Mouse (Mus musculus): ENCODE measurements around the gene B3gntl1. TPM values are rescaled to one million over a fixed set of nuclear protein-coding genes. Genes with fewer than 3 reads are reported as not detected.

B3gntl1 gene
- total RNA-seq, 2 experiments from 2014 or later: 0.77 to 1.9 TPM

GRCm38 (mm10) chr11:121651983-121652382, 21.0 kb downstream of the B3gntl1 start:
- ATAC-seq (replicated peaks; ENCODE audit: low FRiP score, poor library complexity, severe bottlenecking): no peak

- ATAC-seq (replicated peaks; ENCODE audit: low FRiP score, poor library complexity, severe bottlenecking): no peak
These were observed 21.4 kb downstream of the B3gntl1 start for GRCm38 (mm10) chr11:121651556-121651955.

- ATAC-seq (replicated peaks; ENCODE audit: low FRiP score, poor library complexity, severe bottlenecking): no peak
These were observed 22.3 kb downstream of the B3gntl1 start for GRCm38 (mm10) chr11:121650668-121651067.

- ATAC-seq (replicated peaks; ENCODE audit: low FRiP score, poor library complexity, severe bottlenecking): no peak
These were observed 23.1 kb downstream of the B3gntl1 start for GRCm38 (mm10) chr11:121649900-121650299.

- ATAC-seq (replicated peaks; ENCODE audit: low FRiP score, poor library complexity, severe bottlenecking): no peak
These were observed 24.8 kb downstream of the B3gntl1 start for GRCm38 (mm10) chr11:121648166-121648565.

GRCm38 (mm10) chr11:121647321-121647720, 25.6 kb downstream of the B3gntl1 start:
- ATAC-seq (replicated peaks; ENCODE audit: low FRiP score, poor library complexity, severe bottlenecking): no peak

GRCm38 (mm10) chr11:121645394-121645793, 27.6 kb downstream of the B3gntl1 start:
- ATAC-seq (replicated peaks; ENCODE audit: low FRiP score, poor library complexity, severe bottlenecking): no peak

GRCm38 (mm10) chr11:121641501-121642145, 31.3 kb downstream of the B3gntl1 start:
- no peak for ATAC-seq (replicated peaks; ENCODE audit: low FRiP score, poor library complexity, severe bottlenecking)

- ATAC-seq (replicated peaks; ENCODE audit: low FRiP score, poor library complexity, severe bottlenecking): no peak
These were observed 36.3 kb downstream of the B3gntl1 start for GRCm38 (mm10) chr11:121636646-121637045.

GRCm38 (mm10) chr11:121631410-121631809, 41.5 kb downstream of the B3gntl1 start:
- no peak for ATAC-seq (replicated peaks; ENCODE audit: low FRiP score, poor library complexity, severe bottlenecking)

GRCm38 (mm10) chr11:121630406-121630805, 42.5 kb downstream of the B3gntl1 start:
- no peak for ATAC-seq (replicated peaks; ENCODE audit: low FRiP score, poor library complexity, severe bottlenecking)

GRCm38 (mm10) chr11:121629529-121629928, 43.4 kb downstream of the B3gntl1 start:
- no peak for ATAC-seq (replicated peaks; ENCODE audit: low FRiP score, poor library complexity, severe bottlenecking)

GRCm38 (mm10) chr11:121627521-121627920, 45.4 kb downstream of the B3gntl1 start:
- no peak for ATAC-seq (replicated peaks; ENCODE audit: low FRiP score, poor library complexity, severe bottlenecking)

GRCm38 (mm10) chr11:121625007-121625406, 47.9 kb downstream of the B3gntl1 start:
- no peak for ATAC-seq (replicated peaks; ENCODE audit: low FRiP score, poor library complexity, severe bottlenecking)

GRCm38 (mm10) chr11:121617371-121617770, 55.6 kb downstream of the B3gntl1 start:
- no peak for ATAC-seq (replicated peaks; ENCODE audit: low FRiP score, poor library complexity, severe bottlenecking)

GRCm38 (mm10) chr11:121616501-121616900, 56.5 kb downstream of the B3gntl1 start:
- ATAC-seq (replicated peaks; ENCODE audit: low FRiP score, poor library complexity, severe bottlenecking): no peak

- ATAC-seq (replicated peaks; ENCODE audit: low FRiP score, poor library complexity, severe bottlenecking): no peak
These were observed 56.9 kb downstream of the B3gntl1 start for GRCm38 (mm10) chr11:121615961-121616485.

GRCm38 (mm10) chr11:121610976-121611375, 62.0 kb downstream of the B3gntl1 start:
- no peak for ATAC-seq (replicated peaks; ENCODE audit: low FRiP score, poor library complexity, severe bottlenecking)

- no peak for ATAC-seq (replicated peaks; ENCODE audit: low FRiP score, poor library complexity, severe bottlenecking)
These were observed 67.3 kb downstream of the B3gntl1 start for GRCm38 (mm10) chr11:121605604-121606003.

- ATAC-seq (replicated peaks; ENCODE audit: low FRiP score, poor library complexity, severe bottlenecking): no peak
These were observed 71.5 kb downstream of the B3gntl1 start for GRCm38 (mm10) chr11:121601422-121601821.

- no peak for ATAC-seq (replicated peaks; ENCODE audit: low FRiP score, poor library complexity, severe bottlenecking)
These were observed 75.7 kb downstream of the B3gntl1 start for GRCm38 (mm10) chr11:121597254-121597653.

GRCm38 (mm10) chr11:121581856-121582255, 91.1 kb downstream of the B3gntl1 start:
- ATAC-seq (replicated peaks; ENCODE audit: low FRiP score, poor library complexity, severe bottlenecking): no peak

All from erythroblast, adult 5-6 weeks (primary cell).